Mouse (Mus musculus) urinary bladder, adult 2 months (tissue): Measurements from ENCODE around the gene Limd1. TPM values are rescaled to one million over a fixed set of nuclear protein-coding genes. Genes with fewer than 3 reads are reported as not detected.

Experiments used
- polyA plus RNA-seq: library from polyadenylated mRNA; depleted of rRNA; stranded (reverse); fragments of >200 nt; gene quantifications from 2 replicates; pipeline ENCODE4 v1.2.3, GENCODE M21; 2012; rRNA removed

Gene Limd1
- polyA plus RNA-seq, 1 experiment, result 27.4 TPM

Other genes starting within 250 kb of the Limd1 start
- 20.7 and 22.7 TPM in 2 replicates for gene Tmem158, start 217.9 kb upstream of the Limd1 start, polyA plus RNA-seq
- gene Lars2, start 111.8 kb upstream of the Limd1 start, polyA plus RNA-seq, result 280 and 1,738 TPM in 2 replicates
- 29.2 and 34.1 TPM in 2 replicates for gene Sacm1l, start 51.1 kb downstream of the Limd1 start, polyA plus RNA-seq
- gene Slc6a20b, start 153.9 kb downstream of the Limd1 start, polyA plus RNA-seq, result 0.03 TPM in 1 of 2 replicates, not detected in the other
- gene Ccr9, start 199.7 kb downstream of the Limd1 start, polyA plus RNA-seq, result 0.12 and 0.14 TPM in 2 replicates
- 0.13 and 0.15 TPM in 2 replicates for gene Slc6a20a, start 200.2 kb downstream of the Limd1 start, polyA plus RNA-seq
- 19.8 and 23.1 TPM in 2 replicates for gene Lztfl1, start 239.0 kb downstream of the Limd1 start, polyA plus RNA-seq